Mouse (Mus musculus): ENCODE results near the gene Dgkh. TPM values are rescaled to one million over a fixed set of nuclear protein-coding genes. Genes with fewer than 3 reads are reported as not detected.

Dgkh gene
- polyA plus RNA-seq, 1 experiment, result 1.2 TPM

GRCm38 (mm10) chr14:78701501-78701900, 31.1 kb downstream of the Dgkh start:
- H3K79me2 ChIP-seq (ENCODE audit: control insufficient read depth, insufficient read depth), result no peaks in the 10 kb centered on the region
- no peak for TF ChIP-seq CEBPB (IDR thresholded peaks at IDR 0.05; ENCODE audit: low read depth)
- TF ChIP-seq MYOG (IDR thresholded peaks at IDR 0.05; ENCODE audit: control insufficient read depth, extremely low read depth, insufficient read length), result no peak
- TF ChIP-seq USF1 (IDR thresholded peaks at IDR 0.05; ENCODE audit: low read depth), result no peak
- TF ChIP-seq CTCF (IDR thresholded peaks at IDR 0.05; ENCODE audit: control insufficient read depth, insufficient read depth, insufficient read length), result no peak
- TF ChIP-seq MAX (IDR thresholded peaks at IDR 0.05), result no peak
- no peak for TF ChIP-seq FOSL1 (IDR thresholded peaks at IDR 0.05; ENCODE audit: insufficient read depth, low read length, poor library complexity, severe bottlenecking)
- no peak for TF ChIP-seq MYOD1 (IDR thresholded peaks at IDR 0.05; ENCODE audit: control insufficient read depth, insufficient read length, low read depth)
- no peaks in the 10 kb centered on the region for H3K27me3 ChIP-seq (ENCODE audit: control insufficient read depth, insufficient read depth, insufficient read length)
- H3K4me3 ChIP-seq (ENCODE audit: insufficient read depth, poor library complexity, severe bottlenecking), result no peak overlapping the region
- H3ac ChIP-seq (ENCODE audit: control insufficient read depth, insufficient read length, low read depth), result no peak overlapping the region
- no peaks in the 10 kb centered on the region for H3K36me3 ChIP-seq (ENCODE audit: control insufficient read depth, insufficient read depth)
- no peaks in the 10 kb centered on the region for H3K79me3 ChIP-seq (ENCODE audit: low read depth)

- Histone ChIP-seq H3K79me2 (ENCODE audit: control insufficient read depth, insufficient read depth) (no peaks in the 10 kb centered on the region), H3ac (ENCODE audit: control insufficient read depth, insufficient read length, low read depth) (no peak overlapping the region), H3K4me3 (ENCODE audit: insufficient read depth, poor library complexity, severe bottlenecking) (no peak overlapping the region), H3K27me3 (ENCODE audit: control insufficient read depth, insufficient read depth, insufficient read length) (no peaks in the 10 kb centered on the region), H3K79me3 (ENCODE audit: low read depth) (no peaks in the 10 kb centered on the region), H3K36me3 (ENCODE audit: control insufficient read depth, insufficient read depth) (no peaks in the 10 kb centered on the region)
- TF ChIP-seq FOSL1 (IDR thresholded peaks at IDR 0.05; ENCODE audit: insufficient read depth, low read length, poor library complexity, severe bottlenecking), result no peak
- TF ChIP-seq MYOD1 (IDR thresholded peaks at IDR 0.05; ENCODE audit: control insufficient read depth, insufficient read length, low read depth), result no peak
- TF ChIP-seq USF1 (IDR thresholded peaks at IDR 0.05; ENCODE audit: low read depth), result no peak
- TF ChIP-seq MYOG (IDR thresholded peaks at IDR 0.05; ENCODE audit: control insufficient read depth, extremely low read depth, insufficient read length), result no peak
- no peak for TF ChIP-seq MAX (IDR thresholded peaks at IDR 0.05)
- no peak for TF ChIP-seq CTCF (IDR thresholded peaks at IDR 0.05; ENCODE audit: control insufficient read depth, insufficient read depth, insufficient read length)
- no peak for TF ChIP-seq CEBPB (IDR thresholded peaks at IDR 0.05; ENCODE audit: low read depth)
Measured at GRCm38 (mm10) chr14:78701087-78701486, 31.5 kb downstream of the Dgkh start.

GRCm38 (mm10) chr14:78699634-78700033, 32.9 kb downstream of the Dgkh start:
- Histone ChIP-seq H3K36me3 (ENCODE audit: control insufficient read depth, insufficient read depth) (no peaks in the 10 kb centered on the region), H3K79me3 (ENCODE audit: low read depth) (no peaks in the 10 kb centered on the region), H3K4me3 (ENCODE audit: insufficient read depth, poor library complexity, severe bottlenecking) (no peak overlapping the region), H3K27me3 (ENCODE audit: control insufficient read depth, insufficient read depth, insufficient read length) (no peaks in the 10 kb centered on the region), H3K79me2 (ENCODE audit: control insufficient read depth, insufficient read depth) (no peaks in the 10 kb centered on the region), H3ac (ENCODE audit: control insufficient read depth, insufficient read length, low read depth) (no peak overlapping the region)
- no peak for TF ChIP-seq MAX (IDR thresholded peaks at IDR 0.05)
- no peak for TF ChIP-seq CTCF (IDR thresholded peaks at IDR 0.05; ENCODE audit: control insufficient read depth, insufficient read depth, insufficient read length)
- no peak for TF ChIP-seq MYOG (IDR thresholded peaks at IDR 0.05; ENCODE audit: control insufficient read depth, extremely low read depth, insufficient read length)
- TF ChIP-seq CEBPB (IDR thresholded peaks at IDR 0.05; ENCODE audit: low read depth), result no peak
- no peak for TF ChIP-seq USF1 (IDR thresholded peaks at IDR 0.05; ENCODE audit: low read depth)
- TF ChIP-seq MYOD1 (IDR thresholded peaks at IDR 0.05; ENCODE audit: control insufficient read depth, insufficient read length, low read depth), result no peak
- no peak for TF ChIP-seq FOSL1 (IDR thresholded peaks at IDR 0.05; ENCODE audit: insufficient read depth, low read length, poor library complexity, severe bottlenecking)

GRCm38 (mm10) chr14:78699196-78699595, 33.4 kb downstream of the Dgkh start:
- Histone ChIP-seq H3K4me3 (ENCODE audit: insufficient read depth, poor library complexity, severe bottlenecking) (no peak overlapping the region), H3K36me3 (ENCODE audit: control insufficient read depth, insufficient read depth) (no peaks in the 10 kb centered on the region)

GRCm38 (mm10) chr14:78694121-78694520, 38.5 kb downstream of the Dgkh start:
- Histone ChIP-seq H3ac (ENCODE audit: control insufficient read depth, insufficient read length, low read depth) (no peak overlapping the region), H3K79me3 (ENCODE audit: low read depth) (no peaks in the 10 kb centered on the region), H3K4me3 (ENCODE audit: insufficient read depth, poor library complexity, severe bottlenecking) (no peak overlapping the region), H3K79me2 (ENCODE audit: control insufficient read depth, insufficient read depth) (no peaks in the 10 kb centered on the region), H3K27me3 (ENCODE audit: control insufficient read depth, insufficient read depth, insufficient read length) (no peaks in the 10 kb centered on the region), H3K36me3 (ENCODE audit: control insufficient read depth, insufficient read depth) (no peaks in the 10 kb centered on the region)
- TF ChIP-seq CTCF (IDR thresholded peaks at IDR 0.05; ENCODE audit: control insufficient read depth, insufficient read depth, insufficient read length), result no peak
- no peak for TF ChIP-seq MAX (IDR thresholded peaks at IDR 0.05)
- TF ChIP-seq MYOG (IDR thresholded peaks at IDR 0.05; ENCODE audit: control insufficient read depth, extremely low read depth, insufficient read length), result no peak
- no peak for TF ChIP-seq MYOD1 (IDR thresholded peaks at IDR 0.05; ENCODE audit: control insufficient read depth, insufficient read length, low read depth)
- TF ChIP-seq FOSL1 (IDR thresholded peaks at IDR 0.05; ENCODE audit: insufficient read depth, low read length, poor library complexity, severe bottlenecking), result no peak
- TF ChIP-seq CEBPB (IDR thresholded peaks at IDR 0.05; ENCODE audit: low read depth), result no peak
- no peak for TF ChIP-seq USF1 (IDR thresholded peaks at IDR 0.05; ENCODE audit: low read depth)

More at GRCm38 (mm10) chr14:78699196-78699595, 33.4 kb downstream of the Dgkh start:
- Histone ChIP-seq H3K79me3 (ENCODE audit: low read depth) (no peaks in the 10 kb centered on the region), H3K27me3 (ENCODE audit: control insufficient read depth, insufficient read depth, insufficient read length) (no peaks in the 10 kb centered on the region), H3K79me2 (ENCODE audit: control insufficient read depth, insufficient read depth) (no peaks in the 10 kb centered on the region), H3ac (ENCODE audit: control insufficient read depth, insufficient read length, low read depth) (no peak overlapping the region)
- TF ChIP-seq USF1 (IDR thresholded peaks at IDR 0.05; ENCODE audit: low read depth), result no peak
- TF ChIP-seq MYOD1 (IDR thresholded peaks at IDR 0.05; ENCODE audit: control insufficient read depth, insufficient read length, low read depth), result no peak
- TF ChIP-seq CTCF (IDR thresholded peaks at IDR 0.05; ENCODE audit: control insufficient read depth, insufficient read depth, insufficient read length), result no peak
- no peak for TF ChIP-seq MAX (IDR thresholded peaks at IDR 0.05)

GRCm38 (mm10) chr14:78692602-78693001, 40.0 kb downstream of the Dgkh start:
- TF ChIP-seq CEBPB (IDR thresholded peaks at IDR 0.05; ENCODE audit: low read depth) (no peak), MAX (IDR thresholded peaks at IDR 0.05) (no peak), MYOG (IDR thresholded peaks at IDR 0.05; ENCODE audit: control insufficient read depth, extremely low read depth, insufficient read length) (no peak), FOSL1 (IDR thresholded peaks at IDR 0.05; ENCODE audit: insufficient read depth, low read length, poor library complexity, severe bottlenecking) (no peak), USF1 (IDR thresholded peaks at IDR 0.05; ENCODE audit: low read depth) (no peak), CTCF (IDR thresholded peaks at IDR 0.05; ENCODE audit: control insufficient read depth, insufficient read depth, insufficient read length) (no peak), MYOD1 (IDR thresholded peaks at IDR 0.05; ENCODE audit: control insufficient read depth, insufficient read length, low read depth) (no peak)
- no peaks in the 10 kb centered on the region for H3K79me3 ChIP-seq (ENCODE audit: low read depth)
- H3ac ChIP-seq (ENCODE audit: control insufficient read depth, insufficient read length, low read depth), result no peak overlapping the region
- no peak overlapping the region for H3K4me3 ChIP-seq (ENCODE audit: insufficient read depth, poor library complexity, severe bottlenecking)
- no peaks in the 10 kb centered on the region for H3K27me3 ChIP-seq (ENCODE audit: control insufficient read depth, insufficient read depth, insufficient read length)
- no peaks in the 10 kb centered on the region for H3K79me2 ChIP-seq (ENCODE audit: control insufficient read depth, insufficient read depth)
- H3K36me3 ChIP-seq (ENCODE audit: control insufficient read depth, insufficient read depth), result no peaks in the 10 kb centered on the region
